In genomic region chr5:125411972-125412530, GRCm38 (mm10) we compare ENCODE assay signal across 8 mouse cellular contexts. TPM values are rescaled to one million over a fixed set of nuclear protein-coding genes. Genes with fewer than 3 reads are reported as not detected.
DNase-seq lines count a peak whose midpoint lies in the region; ATAC-seq and TF ChIP-seq lines count a peak whose summit lies in the region.

No protein-coding gene starts in this region.

- H3K4me1 ChIP-seq in heart, adult 2 months (ENCODE audit: control insufficient read depth, insufficient read depth, low read length), result peaks cover 1% of the 10 kb centered on the region
- peaks cover 10% of the 10 kb centered on the region for H3K4me1 ChIP-seq in heart, embryonic 11.5 days (ENCODE audit: control insufficient read depth, insufficient read depth, low read length)
- peaks cover 24% of the 10 kb centered on the region for H3K4me1 ChIP-seq in embryonic facial prominence, embryonic 10.5 days

- peak; percentile 55 to 71 for DNase-seq in heart, adult 2 months
- peak; percentile 83 for DNase-seq in A20 (ENCODE audit: low read depth, low spot score)
- peak; percentile 84 for DNase-seq in NIH3T3 (ENCODE audit: low read depth)
- peak; percentile 70 for DNase-seq in embryonic facial prominence, embryonic 10.5 days (ENCODE audit: low spot score)
- peak; percentile 66 to 85 for DNase-seq in layer of hippocampus, postnatal 14 days (ENCODE audit: low spot score in 2 of 2)
- DNase-seq in natural killer cell, adult 2 months (ENCODE audit: low spot score in 2 of 2), result peak; percentile 57 to 81
- no peak for DNase-seq in ovary, postnatal 14 days (ENCODE audit: low spot score)

- no peak overlapping the region for H3K27ac ChIP-seq in heart, adult 2 months
- H3K27ac ChIP-seq in heart, embryonic 11.5 days (ENCODE audit: low read depth, low read length), result no peak overlapping the region
- H3K27ac ChIP-seq in embryonic facial prominence, embryonic 10.5 days (replicated peaks), result no peak overlapping the region

- no peaks in the 10 kb centered on the region for H3K79me2 ChIP-seq in heart, adult 2 months (replicated peaks; ENCODE audit: control insufficient read depth, insufficient read depth, low read length)

- peak; percentile 70 for TF ChIP-seq CTCF in heart, adult 2 months (IDR thresholded peaks at IDR 0.05)

- no peak overlapping the region for H3K9ac ChIP-seq in heart, adult 2 months (ENCODE audit: low read depth, low read length)
- no peak overlapping the region for H3K9ac ChIP-seq in heart, embryonic 11.5 days (ENCODE audit: low read depth, low read length)

- no peak overlapping the region for H3K4me2 ChIP-seq in heart, embryonic 11.5 days

- WGBS in heart, adult 2 months, result 63% methylated on average over 5 of the region's 5 CpGs
- 49% methylated on average over 5 of the region's 5 CpGs for WGBS in heart, embryonic 11.5 days (ENCODE audit: insufficient replicate concordance)
- 62% methylated on average over 5 of the region's 5 CpGs for WGBS in embryonic facial prominence, embryonic 10.5 days

- TF ChIP-seq POLR2A in heart, adult 2 months (IDR thresholded peaks at IDR 0.05; ENCODE audit: insufficient read depth, low read depth, low read length), result no peak

- H3K4me3 ChIP-seq in heart, adult 2 months, result no peak overlapping the region
- no peak overlapping the region for H3K4me3 ChIP-seq in heart, embryonic 11.5 days (ENCODE audit: low read depth, low read length)
- H3K4me3 ChIP-seq in embryonic facial prominence, embryonic 10.5 days, result no peak overlapping the region

- no peak for TF ChIP-seq EP300 in heart, adult 2 months (IDR thresholded peaks at IDR 0.05; ENCODE audit: insufficient read depth, low read depth, low read length)

- no peaks in the 10 kb centered on the region for H3K27me3 ChIP-seq in heart, adult 2 months (ENCODE audit: control insufficient read depth, insufficient read depth, low read length)
- H3K27me3 ChIP-seq in heart, embryonic 11.5 days (ENCODE audit: control insufficient read depth, insufficient read depth, low read length), result no peaks in the 10 kb centered on the region
- H3K27me3 ChIP-seq in embryonic facial prominence, embryonic 10.5 days (replicated peaks; ENCODE audit: low read depth, poor library complexity, severe bottlenecking), result no peaks in the 10 kb centered on the region

- ATAC-seq in heart, embryonic 11.5 days (replicated peaks; ENCODE audit: insufficient number of reproducible peaks, low FRiP score, low TSS enrichment), result no peak

- intact Hi-C loops in heart, adult 2 months (cut with DNase I), result loop anchor here (5.0 kb wide), 1 partner anchor 50 kb away; no protein-coding TSS in a partner anchor

- H3K9me3 ChIP-seq in heart, embryonic 11.5 days (replicated peaks; ENCODE audit: control insufficient read depth, low read length), result no peaks in the 10 kb centered on the region
- no peaks in the 10 kb centered on the region for H3K9me3 ChIP-seq in embryonic facial prominence, embryonic 10.5 days

- H3K36me3 ChIP-seq in heart, adult 2 months (ENCODE audit: control insufficient read depth, insufficient read depth, low read length), result no peaks in the 10 kb centered on the region
- peaks cover 23% of the 10 kb centered on the region for H3K36me3 ChIP-seq in heart, embryonic 11.5 days (ENCODE audit: control insufficient read depth, insufficient read depth, low read length)
- peaks cover 47% of the 10 kb centered on the region for H3K36me3 ChIP-seq in embryonic facial prominence, embryonic 10.5 days (replicated peaks)

RNA-seq across cellular contexts. Expression of gene Dhx37, which starts 21.9 kb away (rescaled TPM):
- 10 to 100 TPM; 11.1 to 12.4 TPM for total RNA-seq in heart, adult 2 months (2021)
- polyA plus RNA-seq in heart, adult 2 months (2012; rRNA removed), result 14.8 and 15.7 TPM in 2 replicates
- 9.9 and 10.6 TPM in 2 replicates for polyA plus RNA-seq in heart, embryonic 11.5 days (2014; fragmentation: Nextera tagmentation; extraction: Ambion mirVana)
- polyA plus RNA-seq in embryonic facial prominence, embryonic 10.5 days (2016; fragmentation: Nextera tagmentation; extraction: Ambion mirVana), result 24.1 and 24.2 TPM in 2 replicates
- total RNA-seq in layer of hippocampus, postnatal 14 days (2021), result 10 to 100 TPM; 12.4 to 13.8 TPM

RNA-seq across cellular contexts. Expression of gene Ubc, which starts 22.0 kb away (rescaled TPM):
- total RNA-seq in heart, adult 2 months (2021), result 1,000 to 10,000 TPM in 1 of 2 experiments, 100 to 1,000 TPM in 1; 894 to 1,473 TPM
- polyA plus RNA-seq in heart, adult 2 months (2012; rRNA removed), result 664 and 1,033 TPM in 2 replicates
- polyA plus RNA-seq in heart, embryonic 11.5 days (2014; fragmentation: Nextera tagmentation; extraction: Ambion mirVana), result 833 and 922 TPM in 2 replicates
- polyA plus RNA-seq in embryonic facial prominence, embryonic 10.5 days (2016; fragmentation: Nextera tagmentation; extraction: Ambion mirVana), result 957 and 988 TPM in 2 replicates
- total RNA-seq in layer of hippocampus, postnatal 14 days (2021), result 100 to 1,000 TPM; 755 to 828 TPM

RNA-seq across cellular contexts. Expression of gene Gm10382, which starts 22.9 kb away (rescaled TPM):
- total RNA-seq in heart, adult 2 months (2021), result under 1 TPM in 1 of 2 experiments, not detected in 1; 0.21 TPM
- polyA plus RNA-seq in heart, adult 2 months (2012; rRNA removed), result 0.12 and 0.23 TPM in 2 replicates
- 0.42 TPM in 1 of 2 replicates, not detected in the other for polyA plus RNA-seq in heart, embryonic 11.5 days (2014; fragmentation: Nextera tagmentation; extraction: Ambion mirVana)
- 0.53 and 0.60 TPM in 2 replicates for polyA plus RNA-seq in embryonic facial prominence, embryonic 10.5 days (2016; fragmentation: Nextera tagmentation; extraction: Ambion mirVana)
- total RNA-seq in layer of hippocampus, postnatal 14 days (2021), result under 1 TPM; 0.28 to 0.52 TPM

RNA-seq across cellular contexts. Expression of gene Bri3bp, which starts 29.3 kb away (rescaled TPM):
- total RNA-seq in heart, adult 2 months (2021), result 10 to 100 TPM; 52.2 to 52.4 TPM
- polyA plus RNA-seq in heart, adult 2 months (2012; rRNA removed), result 31.4 and 31.5 TPM in 2 replicates
- polyA plus RNA-seq in heart, embryonic 11.5 days (2014; fragmentation: Nextera tagmentation; extraction: Ambion mirVana), result 30.8 and 32.7 TPM in 2 replicates
- polyA plus RNA-seq in embryonic facial prominence, embryonic 10.5 days (2016; fragmentation: Nextera tagmentation; extraction: Ambion mirVana), result 50.9 and 52.2 TPM in 2 replicates
- 10 to 100 TPM; 89.0 to 90.0 TPM for total RNA-seq in layer of hippocampus, postnatal 14 days (2021)
